Mouse (Mus musculus) neural tube, embryonic 11.5 days (tissue): ENCODE measurements around the gene Hsh2d. TPM values are rescaled to one million over a fixed set of nuclear protein-coding genes. Genes with fewer than 3 reads are reported as not detected.

Experiments used
- ATAC-seq: fragments of 200-750 bp; cut with Nextera tagmentation; 2 replicates; pipeline ENCODE4 v1.8.0; 2017; ENCODE audit warnings: moderate number of reproducible peaks, mild to moderate bottlenecking, moderate TSS enrichment, moderate library complexity; ENCODE audit not compliant: insufficient read depth, low FRiP score, low TSS enrichment
- DNase-seq: peaks from one replicate; pipeline ENCODE4 v3.0.0-alpha.2; 2015; ENCODE audit warnings: low spot score
- H3K27ac ChIP-seq: fragments of 300-500 bp; sonication (generic); 2 replicates; pipeline ENCODE4 v1.5.1; 2014; ENCODE audit warnings: low read depth, mild to moderate bottlenecking, low read length
- H3K27me3 ChIP-seq: fragments of 300-500 bp; sonication (generic); 2 replicates; pipeline ENCODE4 v1.6.1; 2014; ENCODE audit warnings: mild to moderate bottlenecking, low read length, mixed read lengths; ENCODE audit not compliant: control insufficient read depth, insufficient read depth
- H3K36me3 ChIP-seq: fragments of 300-500 bp; sonication (generic); 2 replicates; pipeline ENCODE4 v1.6.1; 2014; ENCODE audit warnings: mild to moderate bottlenecking, low read length, moderate library complexity, mixed read lengths; ENCODE audit not compliant: control insufficient read depth, insufficient read depth
- H3K4me1 ChIP-seq: fragments of 300-500 bp; sonication (generic); 2 replicates; pipeline ENCODE4 v1.6.1; 2014; ENCODE audit warnings: low read length, mixed read lengths; ENCODE audit not compliant: control insufficient read depth, insufficient read depth
- H3K4me2 ChIP-seq: fragments of 300-500 bp; sonication (generic); 2 replicates; pipeline ENCODE4 v1.6.1; 2014; ENCODE audit warnings: low read depth, mild to moderate bottlenecking, moderate library complexity
- H3K4me3 ChIP-seq: fragments of 300-500 bp; sonication (generic); 2 replicates; pipeline ENCODE4 v1.5.1; 2014; ENCODE audit warnings: low read depth, low read length
- H3K9ac ChIP-seq: fragments of 300-500 bp; sonication (generic); 2 replicates; pipeline ENCODE4 v1.6.1; 2014; ENCODE audit warnings: mild to moderate bottlenecking, low read length
- H3K9me3 ChIP-seq: fragments of 300-500 bp; sonication (generic); 2 replicates; pipeline ENCODE4 v1.6.1; 2016; ENCODE audit warnings: low read length; ENCODE audit not compliant: control insufficient read depth
- WGBS: fragments of 180-500 bp; shearing (Covaris S2); extraction: QIAGEN DNeasy Blood & Tissue Kit; methylation state at CpG from one replicate; pipeline ENCODE4 v1.1.7; 2014; 5-methylcytosine and 5-hydroxymethylcytosine counted together
- polyA plus RNA-seq: library from polyadenylated mRNA; unstranded; fragments of >200 nt; fragmentation: Nextera tagmentation; extraction: Ambion mirVana; gene quantifications from 2 replicates; pipeline ENCODE4 v1.2.1, GENCODE M21; 2014

The Hsh2d gene
- polyA plus RNA-seq, 1 experiment from 2014 or later, result not detected

DNA sequence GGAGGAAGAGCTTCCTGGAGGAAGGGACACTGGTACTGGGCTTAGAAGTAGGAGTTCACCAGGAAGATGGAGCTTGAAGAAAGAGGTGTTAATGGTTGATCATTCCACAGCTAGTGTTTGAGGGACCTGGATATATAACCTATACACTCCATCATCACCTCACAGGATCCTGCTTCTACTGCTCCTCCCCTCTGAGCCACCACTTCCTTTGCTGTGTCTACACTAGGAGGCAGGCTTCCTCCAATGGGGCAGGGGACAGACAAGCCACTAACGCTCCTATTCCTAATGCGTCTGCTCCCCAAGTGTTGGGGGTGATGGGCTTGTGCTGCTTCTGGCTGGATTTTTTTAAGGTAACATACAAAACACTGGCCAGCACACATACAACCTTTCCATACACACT, 21.3 kb downstream of the Hsh2d start:
- Histone ChIP-seq H3K4me2 (no peak overlapping the region), H3K27me3 (no peaks in the 10 kb centered on the region), H3K27ac (no peak overlapping the region), H3K4me1 (no peaks in the 10 kb centered on the region), H3K4me3 (no peak overlapping the region), H3K9ac (no peak overlapping the region), H3K36me3 (no peaks in the 10 kb centered on the region), H3K9me3 (no peaks in the 10 kb centered on the region)
- ATAC-seq, result no peak
- DNase-seq, result no peak
- whole genome bisulfite sequencing, result 43% methylated on average over 2 of the region's 2 CpGs

DNA sequence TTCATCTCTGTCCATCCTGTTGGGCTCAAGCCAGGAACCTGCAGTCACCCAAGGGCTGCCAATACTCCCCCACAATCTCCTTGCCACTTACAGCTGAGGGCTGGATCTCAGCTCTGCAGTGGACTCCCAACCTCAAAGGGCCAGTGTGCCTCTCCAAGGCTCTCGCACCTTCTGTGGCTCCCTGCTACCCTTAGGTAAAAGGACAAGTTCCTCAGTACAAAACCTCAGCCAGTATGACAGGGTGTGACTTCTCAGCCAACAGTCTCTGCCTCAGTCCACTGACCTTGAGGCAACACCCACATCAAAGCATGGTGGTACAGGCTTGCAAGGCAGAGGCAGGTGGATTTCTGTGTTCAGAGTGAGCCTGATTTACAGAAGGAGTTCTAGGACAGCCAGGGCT, 22.4 kb downstream of the Hsh2d start:
- no peaks in the 10 kb centered on the region for H3K9me3 ChIP-seq
- no peaks in the 10 kb centered on the region for H3K4me1 ChIP-seq
- H3K36me3 ChIP-seq, result no peaks in the 10 kb centered on the region
- WGBS, result 91% methylated on average over 1 of the region's 1 CpGs
- no peak overlapping the region for H3K4me3 ChIP-seq
- ATAC-seq, result no peak
- DNase-seq, result no peak
- H3K27me3 ChIP-seq, result no peaks in the 10 kb centered on the region
- H3K9ac ChIP-seq, result no peak overlapping the region
- no peak overlapping the region for H3K27ac ChIP-seq
- H3K4me2 ChIP-seq, result no peak overlapping the region

- DNase-seq (no peak), ATAC-seq (no peak)
- no peak within 1 kb of the TSS for H3K4me3 ChIP-seq
- no peak within 1 kb of the TSS for H3K4me2 ChIP-seq
- WGBS, result 69% methylated on average over 4 of the region's 4 CpGs
- no peaks in the 10 kb centered on the region for H3K4me1 ChIP-seq
- H3K36me3 ChIP-seq, result no peaks in the 10 kb centered on the region
- H3K27me3 ChIP-seq, result no peaks in the 10 kb centered on the region
- H3K27ac ChIP-seq, result no peak within 1 kb of the TSS
- no peak within 1 kb of the TSS for H3K9ac ChIP-seq
- no peaks in the 10 kb centered on the region for H3K9me3 ChIP-seq
These were observed 23.3 kb downstream of the Hsh2d start, which contains the start of gene Cib3 for GRCm38 (mm10) chr8:72212751-72213150. Cib3 (minus strand) TSS chr8:72212837.

GRCm38 (mm10) chr8:72213536-72213935, 24.1 kb downstream of the Hsh2d start, which contains the start of gene Gm11034:
Gm11034 (minus strand) TSS chr8:72213636.
- Histone ChIP-seq H3K4me2 (no peak within 1 kb of the TSS), H3K27ac (no peak within 1 kb of the TSS), H3K27me3 (no peaks in the 10 kb centered on the region), H3K9me3 (no peaks in the 10 kb centered on the region), H3K36me3 (no peaks in the 10 kb centered on the region), H3K4me1 (no peaks in the 10 kb centered on the region), H3K4me3 (no peak within 1 kb of the TSS), H3K9ac (no peak within 1 kb of the TSS)
- no peak for ATAC-seq
- WGBS, result 82% methylated on average over 4 of the region's 4 CpGs
- DNase-seq, result no peak

- DNase-seq (no peak), ATAC-seq (no peak)
- Histone ChIP-seq H3K4me3 (no peak overlapping the region), H3K4me2 (no peak overlapping the region), H3K4me1 (no peaks in the 10 kb centered on the region), H3K27ac (no peak overlapping the region), H3K9ac (no peak overlapping the region), H3K9me3 (no peaks in the 10 kb centered on the region), H3K36me3 (no peaks in the 10 kb centered on the region), H3K27me3 (no peaks in the 10 kb centered on the region)
- 47% methylated on average over 2 of the region's 2 CpGs for WGBS
These were observed 25.6 kb downstream of the Hsh2d start for GRCm38 (mm10) chr8:72215060-72215459.

DNA sequence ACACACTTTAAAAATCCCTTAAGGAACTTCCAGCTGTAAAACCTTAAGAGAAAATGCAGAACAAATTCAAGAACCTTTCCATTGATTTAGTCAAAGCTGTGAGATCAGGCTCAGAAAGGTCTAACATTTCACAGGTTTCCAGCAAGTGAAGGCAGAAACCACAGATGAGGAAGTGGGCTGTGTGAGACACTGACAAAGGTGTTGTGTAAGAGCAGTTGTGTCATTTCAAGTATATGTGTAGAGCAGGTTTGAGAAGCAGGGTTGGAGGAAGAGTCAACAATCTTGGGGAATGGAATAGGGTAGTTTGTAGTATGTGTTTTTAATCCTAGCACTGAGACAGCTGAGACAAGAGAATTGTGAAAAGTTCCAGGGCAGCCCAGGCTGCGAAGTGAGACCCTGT, 26.4 kb downstream of the Hsh2d start:
- Histone ChIP-seq H3K4me3 (no peak overlapping the region), H3K9me3 (no peaks in the 10 kb centered on the region), H3K27me3 (no peaks in the 10 kb centered on the region), H3K9ac (no peak overlapping the region), H3K4me1 (peaks cover 5% of the 10 kb centered on the region), H3K36me3 (no peaks in the 10 kb centered on the region), H3K4me2 (no peak overlapping the region), H3K27ac (no peak overlapping the region)
- ATAC-seq (no peak), DNase-seq (no peak)
- 54% methylated on average over 1 of the region's 1 CpGs for WGBS

DNA sequence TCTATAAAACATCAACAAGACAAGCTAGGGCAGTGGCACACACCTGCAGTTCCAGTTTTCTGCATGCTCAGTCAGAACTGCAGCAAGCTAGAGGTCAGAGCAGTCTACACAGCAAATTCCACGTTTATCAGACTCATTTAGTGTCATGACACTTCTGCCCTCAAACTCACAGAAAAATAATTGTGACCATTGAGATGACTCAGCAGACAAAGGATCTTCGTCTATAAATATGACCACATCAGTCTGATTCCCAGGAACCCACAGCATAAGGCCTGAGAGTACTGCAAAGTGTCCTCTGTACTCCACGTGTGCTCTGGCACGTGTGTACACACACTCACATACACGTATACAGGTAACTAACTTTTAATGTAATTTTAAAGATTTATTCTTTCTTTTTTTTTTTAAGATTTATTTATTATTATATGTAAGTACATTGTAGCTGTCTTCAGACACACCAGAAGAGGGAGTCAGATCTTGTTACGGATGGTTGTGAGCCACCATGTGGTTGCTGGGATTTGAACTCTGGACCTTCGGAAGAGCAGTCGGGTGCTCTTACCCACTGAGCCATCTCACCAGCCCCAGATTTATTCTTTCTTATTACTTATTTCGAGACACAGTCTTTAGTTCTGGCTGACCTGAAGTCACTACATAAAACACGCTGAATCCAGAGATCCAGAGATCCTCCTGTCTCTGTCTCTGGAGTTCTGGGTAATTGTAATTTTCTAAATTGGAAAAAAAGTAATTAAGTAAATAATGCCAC, 29.5 kb downstream of the Hsh2d start:
- Histone ChIP-seq H3K27me3 (no peaks in the 10 kb centered on the region), H3K9ac (no peak overlapping the region), H3K27ac (no peak overlapping the region), H3K4me2 (peak overlapping the region; percentile 16; the same call in 1 of the 2 replicates), H3K9me3 (no peaks in the 10 kb centered on the region), H3K4me1 (peaks cover 5% of the 10 kb centered on the region), H3K4me3 (peak overlapping the region; percentile 77; the same call in 1 of the 2 replicates), H3K36me3 (peaks cover 10% of the 10 kb centered on the region)
- ATAC-seq (peak; percentile 11; the same call in 1 of the 2 replicates), DNase-seq (no peak)
- 80% methylated on average over 9 of the region's 10 CpGs for WGBS

DNA sequence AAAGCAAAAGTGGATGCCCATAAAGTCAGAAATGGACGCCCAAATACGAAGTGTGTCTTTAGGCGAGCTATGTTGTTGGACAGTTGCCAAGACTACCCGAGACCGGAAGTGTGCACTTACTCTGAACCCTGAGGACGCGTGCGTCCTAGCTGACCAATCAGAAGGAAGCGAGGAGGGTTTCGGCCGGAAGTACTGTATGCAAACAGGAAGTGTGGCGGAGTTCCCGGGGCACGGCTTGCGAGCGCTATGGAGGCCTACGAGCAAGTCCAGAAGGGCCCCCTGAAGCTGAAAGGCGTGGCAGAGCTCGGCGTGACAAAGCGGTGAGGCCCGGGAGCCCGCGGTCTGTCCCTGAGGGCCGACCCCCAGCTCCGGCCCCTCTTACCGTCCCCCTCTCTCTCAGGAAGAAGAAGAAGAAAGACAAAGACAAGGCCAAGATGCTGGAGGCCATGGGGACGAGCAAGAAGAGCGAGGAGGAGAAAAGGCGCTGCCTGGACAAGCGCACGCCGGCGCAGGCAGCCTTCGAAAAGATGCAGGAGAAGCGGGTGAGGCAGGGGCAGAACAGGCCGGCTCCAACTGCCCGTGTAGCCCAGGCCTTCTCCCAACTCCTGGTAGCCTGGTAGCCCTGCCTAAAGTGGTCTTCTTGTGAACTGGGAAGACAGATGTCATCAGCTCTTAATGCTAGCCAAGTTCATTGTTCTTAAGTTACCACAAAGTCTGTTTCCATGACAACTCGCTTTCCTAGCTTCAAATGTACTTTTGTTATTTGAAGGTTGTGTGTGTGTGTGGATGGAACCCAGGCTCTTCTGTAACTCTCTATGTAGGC, 30.3 kb downstream of the Hsh2d start, which contains the start of gene Fam32a:
Gene Fam32a, plus strand, starts transcription at position 190 of the 823 bp plus-strand sequence.
- peaks cover 5% of the 10 kb centered on the region for H3K4me1 ChIP-seq
- WGBS, result 13% methylated on average over 39 of the region's 39 CpGs

More for the DNA sequence above, 30.3 kb downstream of the Hsh2d start, which contains the start of gene Fam32a:
- peak; percentile 99 for ATAC-seq
- no peaks in the 10 kb centered on the region for H3K9me3 ChIP-seq
- H3K27ac ChIP-seq, result peak within 1 kb of the TSS; percentile 47; the same call in 1 of the 2 replicates
- peak within 1 kb of the TSS; percentile 75 for H3K9ac ChIP-seq
- H3K4me3 ChIP-seq, result peak within 1 kb of the TSS; percentile 77
- H3K27me3 ChIP-seq, result no peaks in the 10 kb centered on the region
- DNase-seq, result peak; percentile 93
- H3K36me3 ChIP-seq, result peaks cover 10% of the 10 kb centered on the region
- H3K4me2 ChIP-seq, result peak within 1 kb of the TSS; percentile 76
